Mouse (Mus musculus) adrenal gland, adult 10 weeks (tissue): Measurements from ENCODE around the gene Snurf. TPM values are rescaled to one million over a fixed set of nuclear protein-coding genes. Genes with fewer than 3 reads are reported as not detected.

Experiments used
- polyA plus RNA-seq: library from polyadenylated mRNA; stranded (reverse); fragments of 350-450 nt; fragmentation: Illumina TruSeq; extraction: RNeasy Lipid Tissue Mini Kit (QIAGEN cat#74804); gene quantifications from one replicate; pipeline ENCODE4 v1.2.3, GENCODE M21; 2014; ENCODE audit warnings: low read depth, low replicate concordance

The Snurf gene
- not detected for polyA plus RNA-seq

DNA sequence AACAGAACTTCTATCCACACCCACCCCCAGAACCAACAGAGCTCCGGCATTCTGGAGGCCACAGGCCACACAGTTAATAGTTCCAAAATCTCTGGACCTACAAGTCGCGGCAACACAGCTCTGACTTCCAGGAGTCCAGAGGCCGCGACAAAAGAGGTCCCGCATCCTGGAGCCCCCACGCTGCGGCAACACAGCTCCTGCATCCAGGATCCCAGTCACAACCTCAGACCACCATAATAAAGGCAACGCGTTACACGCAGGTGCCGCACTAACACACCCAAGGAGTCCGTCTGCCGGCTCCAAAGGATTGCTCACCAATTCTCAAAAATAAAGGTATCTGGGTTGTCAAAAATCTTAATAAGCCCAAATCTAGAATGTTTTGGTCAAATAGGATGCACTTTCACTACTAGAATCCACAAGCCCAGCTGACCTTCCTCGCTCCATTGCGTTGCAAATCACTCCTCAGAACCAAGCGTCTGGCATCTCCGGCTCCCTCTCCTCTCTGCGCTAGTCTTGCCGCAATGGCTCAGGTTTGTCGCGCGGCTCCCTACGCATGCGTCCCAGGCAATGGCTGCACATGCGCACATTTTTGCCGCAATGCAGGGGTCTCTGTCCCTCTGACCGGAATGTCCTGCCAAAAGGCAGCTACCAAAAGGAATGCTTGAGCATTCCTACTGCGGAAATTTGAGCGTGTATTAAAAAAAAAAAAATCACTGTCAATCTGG lies at the start of gene Snurf, which contains the start of gene Gm38393:
Gene Snurf, minus strand, starts transcription at position 444 of the 725 bp plus-strand sequence.
Gene Gm38393, minus strand, starts transcription at position 459 of the 725 bp plus-strand sequence.

Other genes with a start within 250 kb of the Snurf start
- gene Gm38393, start within 50 bp of the Snurf start, polyA plus RNA-seq, result 6.5 TPM
- 47.1 TPM for gene Snrpn, start 135.2 kb upstream of the Snurf start, polyA plus RNA-seq